Mouse (Mus musculus) lung, postnatal 0 days (tissue): ENCODE measurements at regions not wholly inside any gene's neighbourhood (a gene's known extent, or its start where the extent isn't known, plus 50 kb on each side); places are given as distances from the start of the nearest gene placed in this dataset.

ENCODE experiments used
- CTCF ChIP-seq: IDR thresholded peaks from 2 replicates; pipeline ENCODE4 v1.5.1; 2016; ENCODE audit warnings: antibody characterized with exemption, mild to moderate bottlenecking
- EP300 ChIP-seq: IDR thresholded peaks from 2 replicates; pipeline ENCODE4 v1.6.1; 2016; ENCODE audit warnings: antibody characterized with exemption, mild to moderate bottlenecking, control low read depth

DNA sequence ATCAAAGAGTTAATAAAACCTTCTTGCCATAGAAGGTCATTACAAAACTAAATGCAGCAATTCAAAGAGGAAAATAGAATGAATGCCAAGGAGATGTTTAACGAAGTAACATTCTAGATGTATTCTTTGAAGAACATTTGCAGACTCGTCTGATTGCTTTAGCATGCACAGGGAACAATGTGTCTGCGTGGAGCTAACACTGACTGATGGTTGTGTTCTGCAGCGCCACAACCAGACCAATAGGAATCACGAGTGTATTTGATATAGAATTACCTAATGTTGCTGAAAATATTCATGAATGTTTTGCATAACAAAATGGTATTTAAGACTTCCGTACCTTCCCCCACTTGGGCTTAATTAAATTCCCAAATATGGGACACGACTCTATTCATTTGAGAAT is 200.3 kb upstream of the Tmem161b start:
- no peak for TF ChIP-seq CTCF
- no peak for TF ChIP-seq EP300
